Mouse (Mus musculus): ENCODE measurements around the gene Abhd17a. TPM values are rescaled to one million over a fixed set of nuclear protein-coding genes. Genes with fewer than 3 reads are reported as not detected.
A peak's percentile ranks its signal among the peaks of the same experiment; 100 is the strongest.

The Abhd17a gene
- polyA plus RNA-seq, 1 experiment from 2014 or later, result 44.3 TPM

DNA sequence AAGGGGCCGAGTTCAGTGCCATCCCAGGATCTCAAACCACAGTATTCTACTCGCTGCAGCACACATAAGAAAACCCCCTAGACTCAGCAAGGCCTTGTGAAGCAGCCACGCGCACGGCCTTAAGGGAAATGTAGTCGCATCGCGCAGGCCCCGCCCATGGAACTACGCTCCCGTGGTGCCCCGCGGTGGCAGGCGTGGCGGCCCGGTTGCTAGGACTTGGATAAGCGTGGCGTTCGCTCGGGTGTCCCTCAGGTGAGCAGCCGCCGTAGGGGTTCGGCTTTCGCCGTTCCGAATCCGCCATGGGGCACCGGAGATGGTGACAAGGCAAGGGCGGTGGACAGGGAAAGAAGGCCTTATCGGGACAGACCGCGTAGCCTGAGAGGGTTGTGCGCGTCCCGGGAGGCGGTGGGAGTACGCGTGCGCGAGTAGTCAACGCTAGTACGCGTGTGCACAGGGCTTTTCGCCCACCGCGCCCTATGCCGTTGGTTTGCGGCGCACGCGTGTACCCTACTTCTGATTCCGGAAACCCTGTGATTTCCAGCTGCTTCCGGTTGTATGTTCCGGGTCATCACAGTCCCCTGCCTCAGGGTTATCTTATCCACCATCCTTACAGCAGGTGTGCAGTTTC lies 12.7 kb upstream of the Abhd17a start, which contains the start of the genes Scamp4 and Adat3:
Gene Scamp4, plus strand, starts transcription at position 175 of the 628 bp plus-strand sequence.
Gene Adat3, plus strand, starts transcription at position 183 of the 628 bp plus-strand sequence.
- Histone ChIP-seq H3K36me3 (ENCODE audit: control insufficient read depth, insufficient read depth, low read length) (peaks cover 9% of the 10 kb centered on the region), H3K4me3 (replicated peaks; ENCODE audit: low read length) (peak within 1 kb of the TSS; percentile 79), H3K27ac (ENCODE audit: low read length) (peak within 1 kb of the TSS; percentile 89), H3K27me3 (ENCODE audit: control insufficient read depth, insufficient read depth, low read length) (no peaks in the 10 kb centered on the region), H3K9me3 (replicated peaks; ENCODE audit: control insufficient read depth, low read length) (no peaks in the 10 kb centered on the region), H3K4me1 (ENCODE audit: control insufficient read depth, insufficient read depth, low read length) (peaks cover 19% of the 10 kb centered on the region), H3K4me2 (ENCODE audit: low read depth, low read length) (peak within 1 kb of the TSS; percentile 89), H3K9ac (ENCODE audit: low read length) (peak within 1 kb of the TSS; percentile 84)
- peak; percentile 95 for ATAC-seq (ENCODE audit: insufficient read depth, low FRiP score)
- WGBS, result under 1% methylated on average over 54 of the region's 54 CpGs

DNA sequence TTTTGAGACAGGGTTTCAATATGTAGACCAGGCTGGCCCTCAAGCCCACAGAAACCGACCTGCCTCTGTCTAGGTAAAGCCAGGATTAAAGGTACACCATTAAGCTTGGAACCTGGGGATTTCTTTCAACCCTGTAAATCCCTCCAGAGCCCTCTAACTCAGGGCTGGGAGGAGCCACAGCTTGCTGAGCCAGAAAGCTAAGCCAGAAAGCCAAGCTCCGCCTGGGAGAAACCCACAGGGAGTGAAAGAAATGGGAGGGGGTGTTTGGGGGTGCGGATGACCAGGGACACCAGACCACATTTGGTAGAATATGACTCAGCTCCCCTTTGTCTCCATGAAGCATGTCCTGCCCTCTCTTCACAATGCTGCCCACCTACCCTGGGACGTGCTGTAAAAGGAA lies 6.2 kb upstream of the Abhd17a start:
- no peaks in the 10 kb centered on the region for H3K9me3 ChIP-seq (replicated peaks; ENCODE audit: control insufficient read depth, low read length)
- no peak overlapping the region for H3K4me3 ChIP-seq (replicated peaks; ENCODE audit: low read length)
- no peak overlapping the region for H3K4me2 ChIP-seq (ENCODE audit: low read depth, low read length)
- no peaks in the 10 kb centered on the region for H3K36me3 ChIP-seq (ENCODE audit: control insufficient read depth, insufficient read depth, low read length)
- H3K27me3 ChIP-seq (ENCODE audit: control insufficient read depth, insufficient read depth, low read length), result no peaks in the 10 kb centered on the region
- H3K9ac ChIP-seq (ENCODE audit: low read length), result no peak overlapping the region
- ATAC-seq (ENCODE audit: insufficient read depth, low FRiP score), result no peak
- WGBS, result 30% methylated on average over 4 of the region's 4 CpGs
- H3K4me1 ChIP-seq (ENCODE audit: control insufficient read depth, insufficient read depth, low read length), result 0 out of 2 replicates have a peak, but pooled peaks cover 2% of the 10 kb centered on the region
- H3K27ac ChIP-seq (ENCODE audit: low read length), result peak overlapping the region; percentile 18

DNA sequence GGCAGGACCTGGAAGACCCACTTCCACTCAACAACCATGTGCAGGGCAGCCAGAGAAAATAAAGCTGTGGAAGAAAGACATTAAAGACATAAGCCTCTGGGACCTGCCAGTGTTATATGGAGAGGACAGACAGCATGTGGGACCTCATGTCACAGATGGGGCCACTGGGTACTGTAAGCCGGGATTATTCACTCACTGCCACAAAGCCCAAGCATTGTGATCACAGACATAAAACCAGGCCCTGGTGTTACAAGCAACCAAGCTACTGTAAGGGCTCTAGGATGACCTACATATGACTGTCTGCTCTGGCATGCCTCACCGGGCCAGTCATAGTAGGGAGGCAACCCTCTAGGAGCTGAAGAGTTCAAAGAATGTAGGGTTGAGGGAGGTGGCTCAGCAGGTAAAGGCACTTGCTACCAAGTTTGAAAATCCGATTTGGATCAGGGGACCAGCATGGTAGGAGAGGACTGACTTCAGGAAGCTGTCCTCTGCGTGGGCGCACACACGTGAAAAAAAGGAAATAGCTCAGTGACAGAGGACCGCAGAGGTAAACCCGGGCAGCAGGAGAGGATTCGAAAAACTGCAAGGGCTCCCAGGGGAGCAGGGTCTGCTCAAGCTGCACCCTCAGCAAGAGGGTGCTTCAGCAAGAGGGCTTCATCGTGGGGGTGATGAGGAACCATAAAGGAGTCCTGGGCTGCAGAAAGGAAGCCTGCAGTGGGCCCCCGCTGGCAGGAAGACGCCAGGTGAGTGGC lies 838 bp downstream of the Abhd17a start:
- Histone ChIP-seq H3K27ac (ENCODE audit: low read length) (peak overlapping the region; percentile 79), H3K9me3 (replicated peaks; ENCODE audit: control insufficient read depth, low read length) (no peaks in the 10 kb centered on the region), H3K4me1 (ENCODE audit: control insufficient read depth, insufficient read depth, low read length) (peaks cover 25% of the 10 kb centered on the region), H3K9ac (ENCODE audit: low read length) (peak overlapping the region; percentile 96), H3K4me3 (replicated peaks; ENCODE audit: low read length) (peak overlapping the region; percentile 91), H3K4me2 (ENCODE audit: low read depth, low read length) (peak overlapping the region; percentile 94), H3K36me3 (ENCODE audit: control insufficient read depth, insufficient read depth, low read length) (no peaks in the 10 kb centered on the region), H3K27me3 (ENCODE audit: control insufficient read depth, insufficient read depth, low read length) (no peaks in the 10 kb centered on the region)
- ATAC-seq (ENCODE audit: insufficient read depth, low FRiP score), result no peak
- WGBS, result 11% methylated on average over 12 of the region's 12 CpGs

DNA sequence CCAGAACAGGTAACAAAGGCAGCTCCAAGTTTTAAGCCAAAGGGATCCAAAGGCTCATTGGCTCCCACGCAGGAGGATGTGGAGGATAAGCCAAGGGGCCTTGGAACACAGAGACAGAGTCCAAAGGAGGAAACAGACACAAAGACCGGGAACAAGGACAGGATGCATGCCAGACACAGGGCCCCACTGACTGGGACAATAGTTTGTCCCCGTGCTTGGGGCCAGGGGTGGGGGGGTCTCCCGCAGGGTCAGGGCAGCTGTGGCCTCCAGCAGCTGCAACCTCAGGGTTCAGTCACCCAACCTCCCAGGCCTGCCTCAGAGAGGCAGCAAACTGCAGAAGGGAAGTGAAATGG lies 2.9 kb downstream of the Abhd17a start:
- peaks cover 26% of the 10 kb centered on the region for H3K4me1 ChIP-seq (ENCODE audit: control insufficient read depth, insufficient read depth, low read length)
- peak overlapping the region; percentile 68 for H3K27ac ChIP-seq (ENCODE audit: low read length)
- 40% methylated on average over 4 of the region's 4 CpGs for WGBS
- H3K4me3 ChIP-seq (replicated peaks; ENCODE audit: low read length), result no peak overlapping the region
- ATAC-seq (ENCODE audit: insufficient read depth, low FRiP score), result no peak
- H3K36me3 ChIP-seq (ENCODE audit: control insufficient read depth, insufficient read depth, low read length), result no peaks in the 10 kb centered on the region
- no peaks in the 10 kb centered on the region for H3K9me3 ChIP-seq (replicated peaks; ENCODE audit: control insufficient read depth, low read length)
- no peaks in the 10 kb centered on the region for H3K27me3 ChIP-seq (ENCODE audit: control insufficient read depth, insufficient read depth, low read length)
- H3K4me2 ChIP-seq (ENCODE audit: low read depth, low read length), result no peak overlapping the region
- H3K9ac ChIP-seq (ENCODE audit: low read length), result peak overlapping the region; percentile 52

DNA sequence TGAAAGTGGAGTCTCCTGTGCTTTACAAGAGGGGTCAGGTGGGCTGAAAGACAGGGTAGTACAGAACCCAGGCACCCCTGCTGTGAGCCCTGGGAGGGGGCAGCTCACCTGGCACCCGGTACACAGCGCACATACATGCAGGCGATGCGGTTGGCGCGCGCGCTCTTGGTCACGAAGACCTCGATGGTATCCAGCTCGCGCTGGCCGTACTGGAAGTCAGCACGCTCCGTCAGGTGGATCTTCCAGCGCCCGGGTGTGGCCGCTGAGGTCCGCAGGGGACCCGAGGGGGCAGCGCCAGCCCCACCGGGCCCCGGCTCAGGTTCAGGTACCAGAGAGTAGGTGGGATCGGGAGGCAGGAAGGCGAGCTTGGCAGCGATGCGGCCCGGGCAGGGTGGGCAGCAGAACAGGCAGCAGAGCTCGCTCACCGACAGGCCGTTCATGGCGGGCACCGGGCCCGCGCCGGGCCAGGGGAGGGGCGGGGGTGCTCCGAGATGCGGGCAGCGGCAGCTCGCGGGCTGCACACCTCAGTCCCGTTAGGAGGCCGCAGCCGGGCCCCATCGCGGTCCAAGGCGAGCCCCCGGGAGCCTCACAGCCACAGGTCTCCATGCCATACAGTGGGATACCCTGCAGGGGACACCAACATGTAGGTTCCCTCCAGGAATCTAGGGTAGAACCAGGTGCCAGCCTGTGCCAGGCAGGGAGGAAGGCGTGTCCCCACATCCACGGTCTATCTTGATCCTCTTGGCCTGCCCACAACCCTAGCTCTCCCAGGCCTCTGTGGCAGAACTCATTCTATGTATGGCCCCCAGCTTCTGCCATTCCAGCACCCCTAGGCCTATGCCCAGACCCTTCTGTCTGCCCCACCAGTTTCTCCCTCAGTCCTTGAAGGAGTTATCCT lies 3.5 kb downstream of the Abhd17a start:
- Histone ChIP-seq H3K36me3 (ENCODE audit: control insufficient read depth, insufficient read depth, low read length) (no peaks in the 10 kb centered on the region), H3K27me3 (ENCODE audit: control insufficient read depth, insufficient read depth, low read length) (no peaks in the 10 kb centered on the region), H3K4me2 (ENCODE audit: low read depth, low read length) (peak overlapping the region; percentile 13; the same call in 1 of the 2 replicates), H3K27ac (ENCODE audit: low read length) (peak overlapping the region; percentile 68), H3K9ac (ENCODE audit: low read length) (peak overlapping the region; percentile 52), H3K4me3 (replicated peaks; ENCODE audit: low read length) (peak overlapping the region; percentile 23), H3K4me1 (ENCODE audit: control insufficient read depth, insufficient read depth, low read length) (peaks cover 26% of the 10 kb centered on the region), H3K9me3 (replicated peaks; ENCODE audit: control insufficient read depth, low read length) (no peaks in the 10 kb centered on the region)
- 89% methylated on average over 47 of the region's 51 CpGs for WGBS
- no peak for ATAC-seq (ENCODE audit: insufficient read depth, low FRiP score)

DNA sequence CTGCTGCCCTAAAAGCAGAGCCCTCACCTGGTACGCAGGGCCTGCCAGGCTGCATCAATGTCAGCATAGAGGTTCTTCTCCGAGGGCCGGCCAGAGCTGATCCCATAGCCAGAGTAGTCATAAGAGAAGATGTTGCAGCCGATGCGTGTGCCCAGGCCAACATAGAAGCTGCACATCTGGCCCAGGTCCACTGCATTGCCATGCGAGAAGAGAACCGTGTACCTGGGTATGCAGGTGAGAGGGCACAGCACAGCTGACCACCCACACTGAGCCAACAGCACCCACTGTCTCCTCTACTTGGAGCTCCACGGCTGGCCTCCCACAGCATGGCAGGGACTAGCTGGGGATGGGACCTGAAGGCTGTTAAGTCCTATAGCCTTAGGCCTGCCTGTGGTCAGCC lies 4.6 kb downstream of the Abhd17a start:
- Histone ChIP-seq H3K4me2 (ENCODE audit: low read depth, low read length) (peak overlapping the region; percentile 30; the same call in 1 of the 2 replicates), H3K27me3 (ENCODE audit: control insufficient read depth, insufficient read depth, low read length) (no peaks in the 10 kb centered on the region), H3K9ac (ENCODE audit: low read length) (no peak overlapping the region), H3K4me3 (replicated peaks; ENCODE audit: low read length) (peak overlapping the region; percentile 23; the same call in 1 of the 2 replicates), H3K27ac (ENCODE audit: low read length) (no peak overlapping the region), H3K9me3 (replicated peaks; ENCODE audit: control insufficient read depth, low read length) (no peaks in the 10 kb centered on the region), H3K36me3 (ENCODE audit: control insufficient read depth, insufficient read depth, low read length) (no peaks in the 10 kb centered on the region), H3K4me1 (ENCODE audit: control insufficient read depth, insufficient read depth, low read length) (peaks cover 26% of the 10 kb centered on the region)
- ATAC-seq (ENCODE audit: insufficient read depth, low FRiP score), result no peak
- WGBS, result 95% methylated on average over 8 of the region's 8 CpGs

DNA sequence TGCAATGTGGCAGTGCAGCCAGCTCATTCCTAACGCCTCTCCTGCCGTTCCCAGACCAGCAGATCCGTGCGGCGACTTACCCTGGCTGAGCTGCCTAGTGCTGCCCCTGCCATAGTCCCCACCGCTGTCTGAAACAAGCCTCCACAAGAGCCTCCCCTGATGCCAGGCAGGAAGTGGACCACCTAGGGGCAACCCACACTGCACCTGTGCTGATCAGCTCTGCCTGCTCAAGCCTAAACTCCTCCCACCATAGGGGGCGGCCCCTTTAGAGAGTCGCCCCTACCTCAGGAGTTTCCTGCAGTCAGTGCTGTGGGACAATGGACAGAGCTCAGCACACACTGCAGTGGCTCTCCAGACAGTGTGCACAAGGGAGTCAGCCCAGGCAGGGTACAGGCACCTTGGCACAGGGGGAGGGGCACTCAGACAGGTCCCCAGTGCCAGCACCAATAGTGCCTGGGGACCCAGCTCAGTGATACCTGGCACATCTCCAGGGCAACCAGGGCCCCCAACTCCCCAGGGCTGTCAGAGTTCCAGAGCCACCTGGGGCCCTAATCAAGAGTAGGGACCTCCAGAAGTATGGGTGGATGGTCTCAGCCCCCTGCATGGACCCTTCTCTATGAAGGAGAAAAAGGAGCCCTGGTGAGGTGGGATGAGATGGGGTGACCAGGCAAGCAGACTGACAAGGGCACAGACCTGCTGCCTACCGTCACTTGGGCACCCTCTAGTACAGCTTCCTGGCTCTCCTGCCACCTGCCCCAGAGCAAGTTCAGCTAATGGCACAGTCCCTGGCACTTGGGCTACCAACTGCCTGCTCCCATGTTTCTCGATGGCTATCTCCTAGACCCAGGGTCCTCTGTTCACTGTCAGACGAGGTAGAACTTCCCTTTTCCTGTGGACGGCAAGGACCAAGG lies 5.2 kb downstream of the Abhd17a start:
- Histone ChIP-seq H3K9me3 (replicated peaks; ENCODE audit: control insufficient read depth, low read length) (no peaks in the 10 kb centered on the region), H3K4me1 (ENCODE audit: control insufficient read depth, insufficient read depth, low read length) (peaks cover 26% of the 10 kb centered on the region), H3K4me3 (replicated peaks; ENCODE audit: low read length) (0 out of 2 replicates have a peak overlapping the region, but pooled peaks have one; percentile 9), H3K4me2 (ENCODE audit: low read depth, low read length) (peak overlapping the region; percentile 30), H3K9ac (ENCODE audit: low read length) (0 out of 2 replicates have a peak overlapping the region, but pooled peaks have one; percentile 38), H3K27ac (ENCODE audit: low read length) (no peak overlapping the region), H3K36me3 (ENCODE audit: control insufficient read depth, insufficient read depth, low read length) (no peaks in the 10 kb centered on the region), H3K27me3 (ENCODE audit: control insufficient read depth, insufficient read depth, low read length) (no peaks in the 10 kb centered on the region)
- 71% methylated on average over 12 of the region's 12 CpGs for WGBS
- ATAC-seq (ENCODE audit: insufficient read depth, low FRiP score), result no peak

DNA sequence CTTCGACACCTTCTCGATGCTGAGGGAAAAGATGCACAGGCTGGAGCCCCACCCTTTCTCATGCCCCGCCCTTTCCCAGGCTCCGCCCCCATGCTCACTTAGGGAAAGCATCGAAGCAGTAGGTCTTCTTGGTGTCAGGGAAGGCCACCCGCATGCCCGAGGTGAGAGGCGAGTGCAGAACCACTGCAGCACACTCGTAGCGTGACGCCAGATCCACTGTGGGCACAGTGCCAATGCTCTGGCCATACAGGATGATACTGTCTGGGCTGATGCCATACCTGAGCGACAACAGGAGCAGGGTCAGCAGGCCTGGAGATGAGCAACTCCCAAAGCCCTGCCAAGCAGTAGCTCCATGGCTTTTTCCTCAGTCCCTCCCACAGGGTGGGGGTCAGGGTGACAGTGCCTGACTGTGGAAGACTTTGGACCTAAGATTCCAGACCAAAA lies 6.1 kb downstream of the Abhd17a start:
- WGBS, result 57% methylated on average over 12 of the region's 12 CpGs
- H3K9ac ChIP-seq (ENCODE audit: low read length), result no peak overlapping the region

More for the DNA sequence above, 6.1 kb downstream of the Abhd17a start:
- no peak overlapping the region for H3K4me2 ChIP-seq (ENCODE audit: low read depth, low read length)
- H3K36me3 ChIP-seq (ENCODE audit: control insufficient read depth, insufficient read depth, low read length), result no peaks in the 10 kb centered on the region
- no peak overlapping the region for H3K27ac ChIP-seq (ENCODE audit: low read length)
- no peaks in the 10 kb centered on the region for H3K27me3 ChIP-seq (ENCODE audit: control insufficient read depth, insufficient read depth, low read length)
- H3K4me3 ChIP-seq (replicated peaks; ENCODE audit: low read length), result no peak overlapping the region
- 0 out of 2 replicates have a peak, but pooled peaks have one; percentile 1 for ATAC-seq (ENCODE audit: insufficient read depth, low FRiP score)
- no peaks in the 10 kb centered on the region for H3K9me3 ChIP-seq (replicated peaks; ENCODE audit: control insufficient read depth, low read length)
- H3K4me1 ChIP-seq (ENCODE audit: control insufficient read depth, insufficient read depth, low read length), result peaks cover 24% of the 10 kb centered on the region

Data from stomach, embryonic 16.5 days (tissue).